Mouse (Mus musculus): ENCODE data around the gene Itpr2.

- TF ChIP-seq CTCF (IDR thresholded peaks at IDR 0.05; ENCODE audit: low read depth): no peak
- no peak for TF ChIP-seq EP300 (optimal IDR thresholded peaks at IDR 0.05)
Measured at GRCm38 (mm10) chr6:146309335-146309734, 192.7 kb downstream of the Itpr2 start.

All from stomach, postnatal 0 days (tissue).